Mouse (Mus musculus): ENCODE results near the gene Rgs10. TPM values are rescaled to one million over a fixed set of nuclear protein-coding genes. Genes with fewer than 3 reads are reported as not detected.

Rgs10 gene
- total and polyA plus RNA-seq, 3 experiments: 5.4 to 7.4 (median 6.5) TPM

- Histone ChIP-seq H3K4me3 (replicated peaks in 1 of 3; ENCODE audit: low read depth in 2 of 3, low read length in 2 of 3, poor library complexity in 1 of 3) (no peak overlapping the region), H3K4me1 (ENCODE audit: control insufficient read depth in 1 of 2, insufficient read depth in 2 of 2) (no peaks in the 10 kb centered on the region), H3K9ac (ENCODE audit: insufficient read depth, low read depth) (no peak overlapping the region), H3K79me2 (replicated peaks; ENCODE audit: control insufficient read depth, extremely low read depth, insufficient read depth, poor library complexity, severe bottlenecking) (no peaks in the 10 kb centered on the region), H3K4me2 (ENCODE audit: insufficient read depth, low read depth, poor library complexity, severe bottlenecking) (no peak overlapping the region), H3K27ac (ENCODE audit: insufficient read depth, low read depth) (no peak overlapping the region), H3K27me3 (replicated peaks) (peaks cover 24% of the 10 kb centered on the region), H3K36me3 (replicated peaks in 1 of 2; ENCODE audit: control insufficient read depth in 1 of 2, insufficient read depth in 1 of 2, low read length in 1 of 2) (no peaks in the 10 kb centered on the region), H3K9me3 (replicated peaks; ENCODE audit: low read length) (no peaks in the 10 kb centered on the region)
- in situ Hi-C loops (cut with MboI; ENCODE audit: low pct_ligation_motif_present, low pct_unique_long_range_greater_than_20kb, low sequenced_read_pairs) (no loop called here), dilution Hi-C loops (cut with MboI; ENCODE audit: extremely low pct_ligation_motif_present, extremely low pct_unique_long_range_greater_than_20kb, low sequenced_read_pairs) (no loop called here)
- TF ChIP-seq HCFC1 (IDR thresholded peaks at IDR 0.05; ENCODE audit: low read depth, low read length): no peak
- no peak for TF ChIP-seq MXI1 (IDR thresholded peaks at IDR 0.05; ENCODE audit: low read depth, low read length)
- TF ChIP-seq ZKSCAN1 (IDR thresholded peaks at IDR 0.05; ENCODE audit: borderline replicate concordance, low read depth, low read length): no peak
- no peak for TF ChIP-seq ZNF384 (IDR thresholded peaks at IDR 0.05; ENCODE audit: low read depth, low read length)
- no peak for DNase-seq (ENCODE audit: extremely low read depth)
Observed at GRCm38 (mm10) chr7:128350316-128350715, 68.2 kb downstream of the Rgs10 start.

GRCm38 (mm10) chr7:128349751-128350150, 68.8 kb downstream of the Rgs10 start:
- Histone ChIP-seq H3K4me2 (ENCODE audit: insufficient read depth, low read depth, poor library complexity, severe bottlenecking) (no peak overlapping the region), H3K4me3 (replicated peaks in 1 of 3; ENCODE audit: low read depth in 2 of 3, low read length in 2 of 3, poor library complexity in 1 of 3) (no peak overlapping the region), H3K36me3 (replicated peaks in 1 of 2; ENCODE audit: control insufficient read depth in 1 of 2, insufficient read depth in 1 of 2, low read length in 1 of 2) (no peaks in the 10 kb centered on the region), H3K4me1 (ENCODE audit: control insufficient read depth in 1 of 2, insufficient read depth in 2 of 2) (peaks cover 0 to under 1% of the 10 kb centered on the region in 2 experiments; a peak in 1 of 4 replicates), H3K9me3 (replicated peaks; ENCODE audit: low read length) (no peaks in the 10 kb centered on the region), H3K79me2 (replicated peaks; ENCODE audit: control insufficient read depth, extremely low read depth, insufficient read depth, poor library complexity, severe bottlenecking) (no peaks in the 10 kb centered on the region), H3K27me3 (replicated peaks) (peaks cover 24% of the 10 kb centered on the region), H3K27ac (ENCODE audit: insufficient read depth, low read depth) (no peak overlapping the region), H3K9ac (ENCODE audit: insufficient read depth, low read depth) (no peak overlapping the region)
- dilution Hi-C loops (cut with MboI; ENCODE audit: extremely low pct_ligation_motif_present, extremely low pct_unique_long_range_greater_than_20kb, low sequenced_read_pairs) (no loop called here), in situ Hi-C loops (cut with MboI; ENCODE audit: low pct_ligation_motif_present, low pct_unique_long_range_greater_than_20kb, low sequenced_read_pairs) (no loop called here)
- DNase-seq (ENCODE audit: extremely low read depth): no peak
- TF ChIP-seq MAFK (IDR thresholded peaks at IDR 0.05; ENCODE audit: insufficient replicate concordance, low read length) (no peak), MXI1 (IDR thresholded peaks at IDR 0.05; ENCODE audit: low read depth, low read length) (no peak), RCOR1 (conservative IDR thresholded peaks at IDR 0.05; ENCODE audit: low read depth, low read length) (no peak), NELFE (IDR thresholded peaks at IDR 0.05; ENCODE audit: low read depth, low read length) (no peak), ETS1 (conservative IDR thresholded peaks at IDR 0.05; ENCODE audit: low read depth, low read length) (no peak)

- no peak for DNase-seq (ENCODE audit: extremely low read depth)
Observed at GRCm38 (mm10) chr7:128348608-128349007, 70.0 kb downstream of the Rgs10 start.

More at GRCm38 (mm10) chr7:128348608-128349007, 70.0 kb downstream of the Rgs10 start:
- H3K36me3 ChIP-seq (replicated peaks in 1 of 2; ENCODE audit: control insufficient read depth in 1 of 2, insufficient read depth in 1 of 2, low read length in 1 of 2): no peaks in the 10 kb centered on the region
- H3K27ac ChIP-seq (ENCODE audit: insufficient read depth, low read depth): no peak overlapping the region
- no peak overlapping the region for H3K4me2 ChIP-seq (ENCODE audit: insufficient read depth, low read depth, poor library complexity, severe bottlenecking)
- H3K79me2 ChIP-seq (replicated peaks; ENCODE audit: control insufficient read depth, extremely low read depth, insufficient read depth, poor library complexity, severe bottlenecking): no peaks in the 10 kb centered on the region
- H3K4me1 ChIP-seq (ENCODE audit: control insufficient read depth in 1 of 2, insufficient read depth in 2 of 2): peaks cover 0 to 3% of the 10 kb centered on the region in 2 experiments; a peak in 1 of 4 replicates
- H3K9me3 ChIP-seq (replicated peaks; ENCODE audit: low read length): peaks cover 5% of the 10 kb centered on the region
- H3K4me3 ChIP-seq (replicated peaks in 1 of 3; ENCODE audit: low read depth in 2 of 3, low read length in 2 of 3, poor library complexity in 1 of 3): no peak overlapping the region
- peaks cover 24% of the 10 kb centered on the region for H3K27me3 ChIP-seq (replicated peaks)
- in situ Hi-C loops (cut with MboI; ENCODE audit: low pct_ligation_motif_present, low pct_unique_long_range_greater_than_20kb, low sequenced_read_pairs) (no loop called here), dilution Hi-C loops (cut with MboI; ENCODE audit: extremely low pct_ligation_motif_present, extremely low pct_unique_long_range_greater_than_20kb, low sequenced_read_pairs) (no loop called here)
- no peak for TF ChIP-seq ELF1 (IDR thresholded peaks at IDR 0.05; ENCODE audit: low read depth, low read length)
- TF ChIP-seq NRF1 (IDR thresholded peaks at IDR 0.05; ENCODE audit: low read depth, low read length): no peak
- TF ChIP-seq CHD1 (IDR thresholded peaks at IDR 0.05; ENCODE audit: low read depth, low read length): no peak
- H3K9ac ChIP-seq (ENCODE audit: insufficient read depth, low read depth): no peak overlapping the region

Data from CH12.LX (cell line).